Mouse (Mus musculus) embryonic facial prominence, embryonic 12.5 days (tissue): ENCODE measurements at regions not wholly inside any gene's neighbourhood (a gene's known extent, or its start where the extent isn't known, plus 50 kb on each side); places are given as distances from the start of the nearest gene placed in this dataset.

Source experiments
- ATAC-seq: fragments of 200-750 bp; cut with Nextera tagmentation; 2 replicates; pipeline ENCODE4 v1.8.0; 2017; ENCODE audit not compliant: insufficient number of reproducible peaks, insufficient read depth, low FRiP score, low TSS enrichment
- H3K27ac ChIP-seq: fragments of 300-500 bp; sonication (generic); 2 replicates; pipeline ENCODE4 v1.5.1; 2016; ENCODE audit warnings: mild to moderate bottlenecking
- H3K27me3 ChIP-seq: fragments of 300-500 bp; sonication (generic); 2 replicates; pipeline ENCODE4 v1.6.1; 2016; ENCODE audit warnings: mild to moderate bottlenecking, moderate library complexity
- H3K36me3 ChIP-seq: fragments of 300-500 bp; sonication (generic); 2 replicates; pipeline ENCODE4 v1.6.1; 2016; ENCODE audit warnings: mild to moderate bottlenecking
- H3K4me1 ChIP-seq: fragments of 300-500 bp; sonication (generic); 2 replicates; pipeline ENCODE4 v1.6.1; 2016
- H3K4me2 ChIP-seq: fragments of 300-500 bp; sonication (generic); replicated peaks from 2 replicates; pipeline ENCODE4 v1.6.1; 2016; ENCODE audit warnings: mild to moderate bottlenecking, moderate library complexity
- H3K4me3 ChIP-seq: fragments of 300-500 bp; sonication (generic); 2 replicates; pipeline ENCODE4 v1.5.1; 2016; ENCODE audit warnings: mild to moderate bottlenecking
- H3K9ac ChIP-seq: fragments of 300-500 bp; sonication (generic); 2 replicates; pipeline ENCODE4 v1.6.1; 2016; ENCODE audit warnings: mild to moderate bottlenecking, moderate library complexity
- H3K9me3 ChIP-seq: fragments of 300-500 bp; sonication (generic); 2 replicates; pipeline ENCODE4 v1.6.1; 2016; ENCODE audit warnings: mild to moderate bottlenecking, moderate library complexity
- WGBS: fragments of 180-500 bp; shearing (Covaris S2); methylation state at CpG from one replicate; pipeline ENCODE4 v1.1.7; 2016; 5-methylcytosine and 5-hydroxymethylcytosine counted together

DNA sequence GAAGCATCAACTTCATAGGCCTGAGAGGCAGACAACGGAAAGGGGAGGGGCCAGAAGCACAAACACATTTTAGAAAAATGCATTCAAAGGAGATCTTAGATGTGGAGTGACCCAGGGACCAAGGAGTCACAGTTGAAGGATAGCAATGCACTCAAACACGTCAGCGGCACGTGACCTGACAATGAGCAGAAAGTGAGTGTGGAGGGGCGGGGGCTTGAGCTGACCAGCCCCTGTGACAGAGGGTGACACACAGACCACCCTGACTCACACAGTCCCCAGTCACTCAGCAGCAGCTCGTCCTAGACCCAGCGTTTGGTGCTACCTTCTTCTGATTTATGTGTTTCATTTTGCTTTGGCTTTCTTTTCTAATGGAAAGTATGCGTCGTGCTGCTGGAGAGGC lies 1111.5 kb downstream of the Synb start:
- Histone ChIP-seq H3K36me3 (no peaks in the 10 kb centered on the region), H3K9me3 (no peaks in the 10 kb centered on the region), H3K4me1 (no peaks in the 10 kb centered on the region), H3K4me3 (no peak overlapping the region), H3K4me2 (no peak overlapping the region), H3K27ac (no peak overlapping the region), H3K9ac (no peak overlapping the region), H3K27me3 (no peaks in the 10 kb centered on the region)
- ATAC-seq, result no peak
- 57% methylated on average over 9 of the region's 9 CpGs for WGBS

DNA sequence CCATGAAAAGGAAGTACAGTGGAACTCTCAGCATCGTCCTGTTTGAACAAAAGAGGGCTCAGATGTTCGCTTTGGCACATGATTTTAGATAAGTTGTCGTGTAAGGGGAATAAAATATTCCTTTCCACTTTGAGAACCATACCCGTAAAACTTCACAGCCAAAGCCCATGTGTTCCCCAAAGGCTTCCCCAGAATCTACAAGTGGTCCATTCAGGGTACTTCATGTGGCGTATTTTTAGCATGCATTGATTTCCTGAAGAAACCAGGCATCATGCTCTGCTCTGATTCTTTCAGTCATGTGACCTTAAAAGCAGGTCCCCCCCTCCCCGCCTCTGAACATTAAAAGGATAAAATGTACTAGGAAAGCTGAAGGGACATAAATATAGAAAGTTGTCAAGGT lies 1112.9 kb downstream of the Synb start:
- ATAC-seq, result no peak
- 84% methylated on average over 6 of the region's 6 CpGs for WGBS

More for the DNA sequence above, 1112.9 kb downstream of the Synb start:
- H3K4me1 ChIP-seq, result no peaks in the 10 kb centered on the region
- no peaks in the 10 kb centered on the region for H3K36me3 ChIP-seq
- no peaks in the 10 kb centered on the region for H3K9me3 ChIP-seq
- H3K9ac ChIP-seq, result no peak overlapping the region
- H3K4me2 ChIP-seq, result no peak overlapping the region
- H3K27me3 ChIP-seq, result no peaks in the 10 kb centered on the region
- no peak overlapping the region for H3K4me3 ChIP-seq
- H3K27ac ChIP-seq, result no peak overlapping the region
